Mouse (Mus musculus) testis, adult 2 months (tissue): Measurements from ENCODE around the gene Il23a.

ENCODE experiments used
- CTCF ChIP-seq: fragments of 200-500 bp; IDR thresholded peaks from 2 replicates; pipeline ENCODE4 v1.5.1; 2012; ENCODE audit warnings: low read depth, mild to moderate bottlenecking, inconsistent platforms, low read length, moderate library complexity; ENCODE audit not compliant: control insufficient read depth, insufficient read depth, insufficient replicate concordance
- POLR2A ChIP-seq: fragments of 200-500 bp; IDR thresholded peaks from 2 replicates; pipeline ENCODE4 v1.6.1; 2012; ENCODE audit warnings: low read depth, mild to moderate bottlenecking, inconsistent platforms, low read length, moderate library complexity; ENCODE audit not compliant: control insufficient read depth

DNA sequence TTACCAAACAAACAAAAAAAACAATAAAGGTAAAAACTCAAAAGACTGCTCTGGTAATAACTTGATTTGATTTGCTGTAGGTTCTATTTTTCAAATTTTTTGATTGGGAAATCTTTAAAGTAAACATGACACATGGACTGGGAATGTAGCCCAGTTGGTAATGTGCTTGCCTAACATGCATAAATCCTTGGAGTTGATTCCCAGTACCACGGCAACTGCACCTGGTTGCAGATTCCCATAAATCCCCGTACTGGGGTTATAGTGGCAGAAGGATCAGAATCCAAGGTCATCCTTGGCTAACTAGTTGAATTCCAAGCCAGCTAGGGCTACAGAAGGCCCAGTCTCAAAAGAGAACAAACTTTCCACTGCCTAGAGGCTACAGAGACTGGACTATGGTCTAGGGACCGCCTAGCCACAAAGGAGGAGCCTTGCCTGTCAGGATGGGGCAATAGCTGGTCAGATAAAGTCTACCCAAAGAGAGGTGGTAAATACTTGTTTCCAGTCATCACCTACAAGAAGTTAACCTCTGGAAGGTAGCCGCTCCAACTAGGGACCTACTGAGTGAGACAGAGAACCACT is 44.8 kb downstream of the Il23a start, which contains the start of gene Apon:
- TF ChIP-seq CTCF (no peak), POLR2A (no peak)
